Mouse (Mus musculus) erythroblast, adult 5-6 weeks (primary cell): ENCODE measurements around the gene Slc16a11. TPM values are rescaled to one million over a fixed set of nuclear protein-coding genes. Genes with fewer than 3 reads are reported as not detected.

Experiments
- ATAC-seq: replicated peaks from 2 replicates; pipeline ENCODE4 v1.8.0; 2016; ENCODE audit warnings: moderate number of reproducible peaks, mild to moderate bottlenecking, moderate TSS enrichment, inconsistent platforms; ENCODE audit not compliant: poor library complexity, low FRiP score, severe bottlenecking
- total RNA-seq, 2 experiments: library from RNA; stranded (forward) in 1 of 2; stranded (reverse) in 1 of 2; fragments of 150-400 nt in 1 of 2; fragments of 200-764, 138-1000 nt in 1 of 2; gene quantifications; 2 replicates each; pipeline versions ENCODE4 v1.2.3 to v1.2.4; 2015 to 2017; ENCODE audit warnings: low replicate concordance in 2 of 2

The Slc16a11 gene
- total RNA-seq, 2 experiments from 2014 or later = not detected

DNA sequence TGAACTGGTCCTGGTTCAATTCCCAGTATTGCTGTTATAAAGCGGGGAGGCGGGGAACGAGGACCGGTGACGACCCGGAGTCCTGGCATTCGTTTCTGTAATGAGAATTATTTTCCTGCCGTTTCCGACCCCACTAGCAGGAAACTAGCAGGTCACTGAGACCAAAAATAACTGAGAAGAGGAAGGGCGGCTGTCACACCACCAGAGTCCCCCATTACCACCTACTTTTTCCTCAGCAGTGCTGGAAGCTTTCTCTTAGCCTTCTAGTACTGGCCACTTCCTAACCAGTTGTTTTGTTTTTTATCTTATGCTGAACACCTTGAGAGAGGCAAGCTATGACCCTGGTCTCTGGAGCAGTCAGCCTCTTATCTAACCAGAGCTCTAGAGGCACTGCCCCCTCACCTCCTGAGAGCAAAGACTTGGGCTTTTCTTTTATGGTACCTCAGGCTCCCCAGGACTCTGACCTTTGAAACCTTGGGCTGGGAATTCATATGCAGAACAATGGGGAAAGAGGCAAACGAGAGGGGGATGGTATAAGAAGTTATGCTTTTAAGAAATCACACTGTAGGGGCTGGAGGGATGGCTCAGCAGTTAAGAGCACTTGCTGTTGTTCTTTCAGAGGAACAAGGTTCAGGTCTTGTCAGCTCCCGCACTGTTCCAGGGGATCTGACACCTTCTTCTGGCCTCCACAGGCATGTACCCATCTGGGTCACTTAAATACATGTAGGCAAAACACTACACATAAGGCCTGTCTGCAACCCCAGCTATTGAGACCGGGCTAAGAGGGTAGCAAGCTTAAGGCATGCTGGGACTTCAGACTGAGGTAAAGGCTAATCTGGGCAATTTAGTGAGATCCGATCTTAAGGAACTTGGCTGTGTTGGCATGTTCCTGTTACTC lies 9.3 kb downstream of the Slc16a11 start:
- peak; percentile 79 for ATAC-seq

DNA sequence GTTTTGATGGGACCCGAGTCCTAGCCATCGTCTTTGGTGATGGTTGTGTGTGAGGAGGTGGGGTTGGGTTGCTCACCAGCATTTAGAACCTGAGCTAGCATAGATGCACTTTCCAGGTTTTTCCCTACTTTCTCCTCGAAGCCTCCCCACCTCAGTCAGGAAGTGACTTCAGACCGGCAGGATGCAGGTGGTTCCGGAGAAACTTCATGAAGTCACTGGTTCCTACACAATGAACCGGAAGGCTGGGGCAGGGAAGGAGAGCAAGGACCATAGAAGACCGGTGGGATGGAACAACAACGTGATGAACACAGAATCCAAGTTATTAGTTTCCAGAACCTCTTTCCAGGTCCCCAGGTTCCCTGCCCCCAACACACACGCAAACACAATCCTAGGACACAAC lies 11.2 kb downstream of the Slc16a11 start:
- ATAC-seq = no peak

GRCm38 (mm10) chr11:70225798-70226601 lies 13.4 kb downstream of the Slc16a11 start:
- no peak for ATAC-seq

- no peak for ATAC-seq
Observed at GRCm38 (mm10) chr11:70226602-70226890, 14.0 kb downstream of the Slc16a11 start.

- no peak for ATAC-seq
Observed at GRCm38 (mm10) chr11:70227126-70227525, 14.6 kb downstream of the Slc16a11 start.

DNA sequence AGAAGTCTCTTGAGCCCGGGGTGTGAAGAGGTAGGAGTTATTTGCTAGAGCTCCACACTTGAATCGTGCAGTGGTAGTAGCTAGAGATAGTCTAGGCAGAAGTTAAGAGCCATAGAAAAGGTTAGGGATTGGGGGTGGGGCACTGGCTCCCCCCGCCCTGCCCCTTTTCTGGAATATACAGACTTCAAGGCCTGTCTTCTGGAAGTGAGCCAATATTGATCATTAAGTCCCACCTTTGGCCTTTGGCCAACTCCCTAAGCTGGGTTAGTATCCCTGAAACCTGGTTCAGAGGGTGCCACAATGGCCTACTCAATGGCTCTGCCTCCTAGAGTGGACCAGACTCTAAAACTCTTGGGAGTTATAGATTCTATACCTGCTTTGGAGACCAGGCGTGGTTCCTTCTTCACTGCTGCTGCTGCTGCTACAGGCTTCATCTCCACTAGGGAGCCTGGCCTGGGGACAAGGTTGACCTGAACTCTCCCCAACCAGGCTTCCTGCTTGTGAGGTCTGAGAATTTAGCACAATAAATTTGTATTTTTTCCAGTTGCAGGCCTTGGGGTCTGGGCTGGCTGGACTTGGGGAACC lies 15.2 kb downstream of the Slc16a11 start:
- ATAC-seq = no peak

- ATAC-seq = peak; percentile 83
Observed at GRCm38 (mm10) chr11:70228828-70229227, 16.3 kb downstream of the Slc16a11 start.

GRCm38 (mm10) chr11:70229260-70230010 lies 16.9 kb downstream of the Slc16a11 start, which contains the start of gene Bcl6b:
Gene Bcl6b (minus strand): TSS chr11:70229798.
- ATAC-seq = peak; percentile 11; the same call in 1 of the 2 replicates

DNA sequence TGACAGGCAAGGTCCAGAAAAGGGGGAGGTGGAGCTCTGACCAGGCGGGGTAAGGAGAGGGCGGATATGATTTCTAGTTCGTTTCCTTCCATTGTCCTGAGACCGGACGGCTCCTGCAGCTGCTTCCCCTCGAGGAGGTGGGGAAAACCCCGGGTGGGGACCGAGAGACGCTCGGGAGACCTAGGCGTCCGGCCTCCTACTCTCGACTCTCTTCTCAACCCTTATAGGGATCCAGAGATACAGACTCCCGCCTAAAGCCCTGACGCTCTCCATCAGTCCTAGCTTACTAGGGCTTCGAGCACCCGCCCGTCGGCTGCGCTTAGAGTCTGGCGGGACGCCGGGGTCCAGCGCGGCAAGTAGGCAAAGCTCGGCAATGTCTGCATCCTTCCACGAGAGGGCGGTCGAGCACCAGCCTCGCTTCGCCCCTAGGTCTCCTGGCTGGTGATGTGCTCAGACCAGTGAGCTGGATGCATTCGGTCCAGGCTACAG lies 17.7 kb downstream of the Slc16a11 start:
- peak; percentile 84 for ATAC-seq

DNA sequence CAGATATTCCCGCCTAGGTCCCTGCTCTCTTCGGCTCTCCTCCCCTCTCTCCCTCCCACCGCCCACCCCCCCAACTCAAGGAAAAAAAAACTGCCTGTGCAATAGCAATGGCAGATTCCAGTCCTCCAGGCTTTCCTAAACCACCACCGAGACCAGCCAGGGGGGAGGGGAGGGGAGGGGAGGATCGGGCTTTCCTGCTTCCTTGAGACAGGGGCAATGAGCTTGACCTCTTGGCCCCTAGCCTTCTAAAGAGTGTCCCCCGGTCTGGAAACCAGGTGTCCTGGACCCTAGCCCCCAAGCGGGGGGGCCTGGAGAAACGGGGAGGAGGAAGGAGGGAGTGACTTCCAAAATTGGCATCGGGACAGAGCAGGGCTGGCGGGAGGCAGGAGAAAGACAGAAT lies 20.0 kb downstream of the Slc16a11 start:
- no peak for ATAC-seq

- ATAC-seq = no peak
Observed at GRCm38 (mm10) chr11:70233016-70233415, 20.5 kb downstream of the Slc16a11 start.

DNA sequence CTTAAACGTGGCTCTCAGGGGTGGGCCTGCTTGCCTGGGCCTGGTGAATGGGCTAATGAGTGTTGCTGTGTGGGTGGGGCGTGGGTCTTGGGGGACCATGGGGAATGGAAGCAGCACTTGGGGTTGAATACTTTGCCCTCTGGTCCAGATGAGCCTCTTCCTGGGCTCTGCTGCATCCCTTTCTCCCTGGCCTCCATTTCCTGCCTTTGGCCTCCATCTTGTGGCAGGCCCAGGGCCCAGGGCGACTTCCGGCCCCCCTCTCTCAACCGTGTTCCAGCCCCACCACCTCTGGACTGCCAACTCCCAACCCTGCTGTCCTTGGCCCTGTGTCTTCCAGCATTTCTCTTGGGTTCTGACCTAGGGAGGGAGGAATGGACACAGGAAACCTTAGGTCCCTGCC lies 21.5 kb downstream of the Slc16a11 start:
- no peak for ATAC-seq

GRCm38 (mm10) chr11:70234497-70234896 lies 21.9 kb downstream of the Slc16a11 start:
- no peak for ATAC-seq

- ATAC-seq = no peak
Observed at GRCm38 (mm10) chr11:70235254-70235900, 22.8 kb downstream of the Slc16a11 start.

DNA sequence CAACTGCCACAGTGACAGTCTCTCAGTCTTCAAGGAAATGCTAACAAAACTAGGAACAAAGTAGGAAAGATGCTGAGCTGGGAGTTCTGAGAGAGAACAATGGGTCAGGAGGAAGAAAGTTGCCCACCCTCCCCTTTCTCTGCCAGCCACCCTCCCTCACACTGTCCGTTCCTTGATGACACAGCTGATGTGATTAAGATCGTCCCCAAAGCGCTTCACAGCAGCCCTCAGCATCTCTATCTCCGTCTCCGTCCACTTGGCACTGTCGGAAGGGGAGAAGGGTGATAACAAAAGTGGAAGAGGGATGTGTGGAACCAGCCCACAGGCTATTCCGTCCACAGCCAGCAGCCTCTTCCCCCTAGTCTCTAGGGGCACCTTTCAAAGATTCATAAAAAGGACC lies 24.2 kb downstream of the Slc16a11 start:
- no peak for ATAC-seq

DNA sequence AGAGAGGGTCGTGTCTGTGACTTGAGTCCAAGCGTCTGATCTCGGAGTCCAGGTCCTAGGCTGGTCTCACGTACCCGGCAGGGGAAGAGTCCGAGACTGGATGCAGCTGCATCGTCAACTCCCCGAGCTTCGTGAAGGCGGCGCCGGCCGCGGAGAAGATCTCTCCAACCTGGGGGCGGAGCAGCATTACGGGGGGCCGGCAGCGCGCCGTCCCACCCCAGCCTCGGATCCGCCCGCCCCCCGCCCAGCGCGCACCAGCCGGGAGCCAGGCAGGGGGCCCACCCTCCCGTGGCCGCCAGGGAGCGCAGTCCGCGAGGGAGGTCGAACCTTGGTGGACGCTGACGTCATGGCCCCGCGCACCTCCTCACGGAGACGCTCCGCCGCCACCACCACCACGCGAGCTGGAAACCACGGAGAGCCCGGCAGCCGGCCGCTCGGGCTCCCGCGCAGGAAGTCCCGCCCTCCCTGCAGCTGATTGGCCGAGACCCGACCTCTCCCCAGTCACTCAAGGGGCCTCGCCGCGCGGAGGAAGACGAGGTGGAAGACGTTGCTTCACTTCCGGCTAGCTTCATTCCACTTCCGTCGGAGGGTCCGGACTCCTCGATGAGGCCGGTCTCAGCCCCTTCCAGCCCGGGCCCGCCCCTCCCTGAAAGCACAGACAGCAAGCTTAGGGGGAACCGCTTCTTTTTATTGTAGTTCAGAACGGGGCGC lies 25.1 kb downstream of the Slc16a11 start, which contains the start of gene 0610010K14Rik:
TSS of gene 0610010K14Rik (minus strand) at position 458 of the 711 bp plus-strand sequence.
- peak; percentile 84 for ATAC-seq

- ATAC-seq = peak; percentile 18
Observed at GRCm38 (mm10) chr11:70238591-70239440, 26.3 kb downstream of the Slc16a11 start.
